Mouse (Mus musculus) spleen, adult 2 months (tissue): ENCODE measurements at regions not wholly inside any gene's neighbourhood (a gene's known extent, or its start where the extent isn't known, plus 50 kb on each side); places are given as distances from the start of the nearest gene placed in this dataset.

Source experiments
- CTCF ChIP-seq: fragments of 200-500 bp; IDR thresholded peaks from 2 replicates; pipeline ENCODE4 v1.5.1; 2011; ENCODE audit warnings: mild to moderate bottlenecking, inconsistent platforms; ENCODE audit not compliant: insufficient read depth, insufficient read length, insufficient replicate concordance; ENCODE audit errors: extremely low read depth
- POLR2A ChIP-seq: fragments of 200-500 bp; IDR thresholded peaks from 2 replicates; pipeline ENCODE4 v1.6.1; 2011; ENCODE audit warnings: low read depth, low read length, inconsistent platforms

DNA sequence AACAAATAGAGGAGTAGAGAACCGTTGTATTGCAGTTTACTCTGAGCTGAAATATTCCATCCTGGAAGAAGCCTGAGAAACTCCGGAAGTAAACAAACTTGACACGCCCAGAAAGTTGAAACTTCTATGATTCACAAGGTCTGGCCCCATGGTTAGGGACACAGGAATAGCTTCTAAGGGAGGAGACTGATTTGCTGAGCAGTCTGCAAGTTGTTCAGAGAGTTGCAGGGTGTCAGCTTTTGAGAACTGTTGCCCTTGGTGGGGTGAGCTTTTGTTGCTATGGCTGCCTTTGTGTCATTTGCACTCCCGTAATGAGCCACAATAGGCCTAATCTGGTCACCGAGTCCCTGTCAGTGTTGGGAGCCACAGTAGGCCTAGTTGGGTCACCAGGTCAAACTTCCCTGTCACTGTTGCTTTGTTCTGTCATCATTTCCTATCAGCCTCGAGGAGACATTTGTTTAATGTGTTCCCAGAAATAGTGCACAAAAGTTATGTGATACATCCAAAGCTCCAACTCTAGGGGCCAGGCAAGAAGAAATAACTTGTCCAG is 443.9 kb downstream of the 1810013L24Rik start:
- TF ChIP-seq POLR2A (no peak), CTCF (no peak)
